Mouse (Mus musculus): ENCODE data around the gene Rbm20. TPM values are rescaled to one million over a fixed set of nuclear protein-coding genes. Genes with fewer than 3 reads are reported as not detected.
A peak's percentile ranks its signal among the peaks of the same experiment; 100 is the strongest.

Rbm20 gene
- polyA plus RNA-seq, 1 experiment from 2014 or later = 1.4 TPM

DNA sequence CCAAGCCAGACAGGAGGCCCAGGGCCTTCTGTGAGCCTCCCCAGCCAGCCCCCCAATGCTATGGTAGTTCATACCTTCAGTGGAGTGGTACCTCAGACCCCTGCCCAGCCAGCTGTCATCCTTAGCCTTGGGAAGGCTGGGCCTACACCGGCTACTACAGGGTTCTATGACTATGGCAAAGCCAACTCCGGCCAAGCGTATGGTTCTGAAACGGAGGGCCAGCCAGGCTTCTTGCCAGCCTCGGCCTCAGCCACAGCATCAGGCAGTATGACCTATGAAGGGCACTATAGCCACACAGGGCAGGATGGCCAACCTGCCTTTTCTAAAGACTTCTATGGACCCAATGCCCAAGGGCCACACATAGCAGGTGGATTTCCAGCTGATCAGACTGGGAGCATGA is 136.5 kb downstream of the Rbm20 start:
- ATAC-seq = no peak
- H3K4me2 ChIP-seq (replicated peaks) = no peak overlapping the region
- H3K27me3 ChIP-seq = no peaks in the 10 kb centered on the region
- H3K9ac ChIP-seq (replicated peaks) = no peak overlapping the region
- H3K9me3 ChIP-seq = no peaks in the 10 kb centered on the region
- H3K36me3 ChIP-seq = no peaks in the 10 kb centered on the region
- 97% methylated on average over 5 of the region's 5 CpGs for WGBS
- H3K27ac ChIP-seq = no peak overlapping the region
- H3K4me1 ChIP-seq (replicated peaks) = no peaks in the 10 kb centered on the region
- no peak overlapping the region for H3K4me3 ChIP-seq (replicated peaks)

DNA sequence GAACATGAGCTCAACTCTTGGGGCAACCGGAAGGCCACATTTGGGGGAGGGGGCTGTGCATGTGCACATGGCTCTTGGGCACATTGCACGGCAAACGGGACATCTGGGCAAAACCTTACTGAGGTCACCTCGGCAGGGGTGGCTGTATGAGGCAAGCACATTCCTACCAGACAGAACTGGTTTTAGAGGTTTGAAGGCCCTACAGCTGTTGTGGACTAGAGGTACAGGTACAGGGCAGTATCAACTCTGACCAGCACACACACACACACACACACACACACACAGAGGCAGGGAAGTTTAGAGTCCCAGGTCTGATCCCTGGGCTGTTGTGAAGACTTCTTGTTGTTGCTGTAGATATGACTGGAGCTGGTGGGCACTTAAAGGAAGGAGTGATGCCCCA is 138.6 kb downstream of the Rbm20 start:
- no peak overlapping the region for H3K4me3 ChIP-seq (replicated peaks)
- H3K9me3 ChIP-seq = no peaks in the 10 kb centered on the region
- H3K27me3 ChIP-seq = no peaks in the 10 kb centered on the region
- H3K4me1 ChIP-seq (replicated peaks) = no peaks in the 10 kb centered on the region
- no peaks in the 10 kb centered on the region for H3K36me3 ChIP-seq
- no peak for ATAC-seq
- no peak overlapping the region for H3K27ac ChIP-seq
- WGBS = 86% methylated on average over 4 of the region's 4 CpGs
- no peak overlapping the region for H3K4me2 ChIP-seq (replicated peaks)
- no peak overlapping the region for H3K9ac ChIP-seq (replicated peaks)

DNA sequence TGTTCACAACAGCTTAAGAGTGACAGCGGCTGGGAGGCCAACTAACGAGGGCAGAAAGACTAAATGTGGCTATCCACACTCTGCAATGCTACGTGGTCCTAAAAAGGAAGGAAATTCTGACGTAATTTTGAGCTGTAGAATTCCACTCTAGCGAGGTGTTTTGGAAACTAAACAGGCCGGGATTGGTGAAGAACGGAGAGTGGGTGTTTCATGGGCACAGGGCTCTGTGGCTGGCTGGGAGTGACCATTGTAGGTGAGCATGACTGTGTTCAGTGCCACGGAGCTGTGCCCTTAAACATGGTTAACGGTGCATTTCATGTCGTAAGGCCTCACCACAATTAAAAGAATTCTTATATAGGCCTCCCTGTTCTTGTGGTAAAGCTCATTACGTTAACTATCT is 139.1 kb downstream of the Rbm20 start:
- H3K4me3 ChIP-seq (replicated peaks) = no peak overlapping the region
- no peak for ATAC-seq
- H3K27me3 ChIP-seq = no peaks in the 10 kb centered on the region
- WGBS = 86% methylated on average over 11 of the region's 11 CpGs
- H3K4me1 ChIP-seq (replicated peaks) = peaks cover 4% of the 10 kb centered on the region; the same call in 1 of the 2 replicates
- no peak overlapping the region for H3K27ac ChIP-seq
- no peak overlapping the region for H3K9ac ChIP-seq (replicated peaks)
- no peak overlapping the region for H3K4me2 ChIP-seq (replicated peaks)
- no peaks in the 10 kb centered on the region for H3K36me3 ChIP-seq
- no peaks in the 10 kb centered on the region for H3K9me3 ChIP-seq

DNA sequence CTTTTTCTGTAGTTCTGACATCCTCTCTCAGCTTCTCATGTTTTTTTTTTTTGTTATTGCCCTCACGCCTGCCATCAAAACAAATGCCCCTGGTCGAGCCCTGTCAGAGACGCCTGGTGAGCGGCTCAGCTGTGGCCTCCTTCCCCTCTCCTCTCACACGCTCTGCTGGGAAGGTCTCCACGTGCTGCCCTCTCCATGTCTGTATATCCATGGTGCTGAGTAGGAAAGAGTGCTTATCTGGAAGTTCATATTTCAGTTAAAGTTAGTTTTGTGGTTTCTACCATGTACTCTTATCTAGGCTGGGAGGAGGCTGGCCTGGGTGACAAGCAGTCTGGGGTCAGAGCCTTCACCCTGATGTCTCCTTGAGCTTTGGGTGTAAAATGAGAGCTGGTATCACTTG is 142.2 kb downstream of the Rbm20 start:
- Histone ChIP-seq H3K4me3 (replicated peaks) (no peak overlapping the region), H3K9me3 (no peaks in the 10 kb centered on the region), H3K27ac (no peak overlapping the region), H3K27me3 (no peaks in the 10 kb centered on the region), H3K4me2 (replicated peaks) (no peak overlapping the region), H3K36me3 (no peaks in the 10 kb centered on the region), H3K4me1 (replicated peaks) (peaks cover 8% of the 10 kb centered on the region; the same call in 1 of the 2 replicates), H3K9ac (replicated peaks) (no peak overlapping the region)
- ATAC-seq = no peak
- WGBS = 71% methylated on average over 6 of the region's 6 CpGs

DNA sequence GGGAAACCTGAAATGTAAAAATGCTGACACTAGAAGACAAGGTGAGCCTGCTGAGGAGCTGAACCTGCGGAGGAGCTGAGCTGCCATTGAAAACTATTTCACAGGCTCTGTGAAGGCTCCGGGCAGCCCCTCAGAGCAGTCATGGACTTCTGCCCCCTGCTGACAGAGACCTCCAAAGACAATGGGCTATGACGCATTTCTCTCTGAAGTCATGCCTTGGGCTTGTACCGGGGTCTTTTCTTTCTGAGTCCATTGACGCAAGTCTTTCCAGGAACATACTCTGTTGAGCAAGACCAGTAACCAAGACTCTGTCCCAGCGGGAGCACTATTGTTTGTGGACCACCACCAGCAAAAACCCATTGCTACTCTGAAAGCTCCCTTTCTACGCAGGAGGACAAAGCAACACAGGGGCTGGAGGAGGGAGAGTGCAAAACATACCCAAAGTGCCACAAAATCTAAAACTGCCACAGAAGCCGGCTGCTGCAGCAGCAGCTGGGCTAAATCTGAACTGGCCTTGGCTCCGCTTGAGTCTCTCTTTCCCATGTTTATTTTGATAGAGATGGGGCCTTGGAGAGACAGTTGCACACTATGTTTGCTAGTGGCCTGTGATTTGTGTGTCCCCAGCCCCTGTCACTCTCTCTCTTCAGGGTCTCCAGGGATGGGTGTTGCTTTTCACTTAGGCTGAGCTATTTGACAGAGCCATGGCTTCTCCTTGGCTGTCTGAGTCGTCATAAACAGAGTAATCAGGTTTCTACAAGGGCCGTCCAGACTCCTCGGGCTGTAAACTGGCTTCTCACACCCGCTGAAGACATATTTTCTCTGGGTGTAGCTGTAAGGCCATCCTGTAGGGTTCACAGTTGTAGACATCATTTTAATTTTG is 144.4 kb downstream of the Rbm20 start:
- WGBS = 35% methylated on average over 13 of the region's 13 CpGs
- Histone ChIP-seq H3K4me2 (replicated peaks) (no peak overlapping the region), H3K9me3 (no peaks in the 10 kb centered on the region), H3K27ac (no peak overlapping the region), H3K27me3 (no peaks in the 10 kb centered on the region), H3K4me3 (replicated peaks) (no peak overlapping the region), H3K4me1 (replicated peaks) (peaks cover 8% of the 10 kb centered on the region; the same call in 1 of the 2 replicates), H3K9ac (replicated peaks) (no peak overlapping the region), H3K36me3 (no peaks in the 10 kb centered on the region)
- no peak for ATAC-seq

DNA sequence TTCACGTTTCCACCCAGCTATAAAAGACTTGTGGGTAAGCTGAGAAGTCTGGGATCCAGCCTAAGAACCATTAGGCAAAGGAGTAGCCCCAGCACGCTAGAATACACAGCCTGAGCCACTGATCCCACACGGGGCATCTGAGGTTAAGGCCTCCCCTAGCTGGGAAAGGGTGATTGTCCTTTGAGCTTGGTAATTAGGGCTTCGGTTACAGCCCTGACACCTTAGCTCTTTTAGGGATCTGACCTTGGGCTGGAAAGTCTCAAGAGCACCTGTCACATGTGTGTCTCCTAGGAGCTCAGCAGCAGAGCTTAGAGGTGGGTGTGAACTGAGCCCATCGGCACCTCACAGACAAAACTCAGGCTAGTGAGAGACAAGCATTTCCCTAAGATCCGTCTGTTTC is 146.7 kb downstream of the Rbm20 start:
- Histone ChIP-seq H3K27ac (no peak overlapping the region), H3K4me1 (replicated peaks) (peaks cover 8% of the 10 kb centered on the region; the same call in 1 of the 2 replicates), H3K9ac (replicated peaks) (no peak overlapping the region), H3K4me2 (replicated peaks) (no peak overlapping the region), H3K36me3 (no peaks in the 10 kb centered on the region), H3K9me3 (no peaks in the 10 kb centered on the region), H3K27me3 (no peaks in the 10 kb centered on the region), H3K4me3 (replicated peaks) (no peak overlapping the region)
- WGBS = 62% methylated on average over 6 of the region's 6 CpGs
- ATAC-seq = no peak

DNA sequence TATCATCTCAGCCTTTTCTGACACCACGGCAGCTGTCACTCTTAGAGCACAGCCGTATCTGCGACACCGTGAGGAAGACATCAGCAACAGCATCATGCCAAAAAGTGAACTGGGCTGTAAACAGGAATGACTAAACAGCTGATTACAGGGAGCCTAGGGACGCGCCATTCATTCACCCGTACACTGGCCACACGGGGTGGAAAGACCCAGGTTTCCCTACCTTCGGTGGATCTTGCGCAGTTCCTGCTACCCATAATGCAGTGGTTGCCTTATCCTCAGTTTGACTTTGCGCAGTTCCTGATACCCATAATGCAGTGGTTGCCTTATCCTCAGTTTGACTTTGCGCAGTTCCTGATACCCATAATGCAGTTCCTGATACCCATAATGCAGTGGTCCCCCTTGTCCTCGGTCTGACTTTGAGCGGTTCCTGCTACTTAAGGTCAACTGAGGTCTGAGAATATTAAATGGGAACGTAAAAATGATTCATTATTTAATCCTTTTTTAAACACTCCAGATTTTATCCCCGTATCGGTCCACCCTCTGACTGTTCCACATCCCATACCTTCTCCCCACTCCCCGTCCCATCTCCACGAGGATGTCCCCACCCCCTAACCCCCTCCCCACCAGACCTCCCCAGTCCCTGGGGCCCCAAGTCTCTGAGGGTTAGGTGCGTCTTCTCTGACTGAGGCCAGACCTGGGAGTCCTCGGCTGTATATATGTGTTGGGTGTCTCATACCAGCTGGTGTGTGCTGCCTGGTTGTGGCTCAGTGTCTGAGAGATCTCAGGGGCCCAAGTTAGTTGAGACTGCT is 148.0 kb downstream of the Rbm20 start:
- H3K9me3 ChIP-seq = no peaks in the 10 kb centered on the region
- WGBS = 58% methylated on average over 21 of the region's 21 CpGs
- peak overlapping the region; percentile 44; the same call in 1 of the 2 replicates for H3K27ac ChIP-seq
- peak; percentile 91 for ATAC-seq
- H3K4me3 ChIP-seq (replicated peaks) = peak overlapping the region; percentile 41
- H3K27me3 ChIP-seq = no peaks in the 10 kb centered on the region
- peak overlapping the region; percentile 50 for H3K4me2 ChIP-seq (replicated peaks)
- no peaks in the 10 kb centered on the region for H3K36me3 ChIP-seq
- H3K4me1 ChIP-seq (replicated peaks) = peaks cover 8% of the 10 kb centered on the region
- 0 out of 2 replicates have a peak overlapping the region, but pooled peaks have one; percentile 41 for H3K9ac ChIP-seq (replicated peaks)

DNA sequence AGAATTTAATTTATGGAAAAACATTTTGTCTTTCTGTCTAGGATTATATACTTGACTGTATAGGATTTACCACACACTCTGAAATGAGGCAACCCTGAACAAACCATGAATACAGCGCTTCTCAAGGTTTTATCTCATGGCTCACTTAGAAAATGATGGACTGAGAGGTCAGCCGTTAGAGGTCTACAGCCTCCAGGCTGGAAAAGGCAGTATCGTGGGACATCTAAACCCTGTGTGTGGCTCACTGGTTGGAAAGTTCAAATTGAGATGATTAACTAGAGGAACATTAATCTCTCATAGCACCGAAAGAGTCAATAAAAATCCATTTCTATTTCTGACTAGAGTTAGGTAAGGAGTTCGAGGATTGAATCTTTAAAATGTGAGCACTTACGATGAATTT is 152.9 kb downstream of the Rbm20 start:
- Histone ChIP-seq H3K36me3 (no peaks in the 10 kb centered on the region), H3K27me3 (no peaks in the 10 kb centered on the region), H3K4me3 (replicated peaks) (no peak overlapping the region), H3K9me3 (no peaks in the 10 kb centered on the region), H3K27ac (peak overlapping the region; percentile 65), H3K4me2 (replicated peaks) (no peak overlapping the region), H3K9ac (replicated peaks) (no peak overlapping the region), H3K4me1 (replicated peaks) (peaks cover 22% of the 10 kb centered on the region)
- no peak for ATAC-seq
- 52% methylated on average over 6 of the region's 6 CpGs for WGBS

DNA sequence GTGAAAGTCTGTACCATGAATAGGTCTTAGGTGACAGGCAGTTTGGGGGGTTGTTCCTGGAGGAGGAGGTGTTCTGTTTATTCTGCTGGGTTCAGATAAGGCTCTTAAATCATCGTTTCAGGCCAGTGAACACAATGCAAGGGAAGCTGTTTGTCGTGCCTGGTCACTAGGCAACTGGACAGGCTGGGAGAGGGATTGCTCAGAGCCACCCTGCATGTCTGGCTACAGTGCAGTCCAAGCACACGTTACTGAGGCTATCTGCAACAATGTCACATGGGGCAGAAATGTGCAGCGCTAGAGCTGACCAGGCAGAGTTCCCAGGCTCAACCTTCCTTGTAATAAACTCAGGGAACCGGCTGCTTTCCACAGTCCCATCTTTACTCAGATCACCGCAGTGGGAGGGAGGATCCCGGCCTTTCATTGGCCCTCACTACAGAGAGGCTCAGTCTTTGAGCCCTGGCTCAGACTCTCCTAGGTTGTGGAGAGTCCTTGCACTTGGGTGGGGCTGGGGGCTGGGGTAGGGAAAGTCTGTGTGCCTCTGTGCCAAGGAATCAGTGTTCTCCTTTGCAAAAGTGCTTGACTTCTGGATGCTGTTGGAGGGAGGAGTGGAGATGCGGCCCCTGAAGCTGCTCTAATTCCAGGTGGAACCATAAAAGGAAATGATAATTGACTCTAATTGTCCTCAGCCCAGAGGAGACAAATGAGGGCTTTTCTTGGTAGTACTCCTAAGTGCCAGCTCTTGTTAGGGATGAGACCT is 153.5 kb downstream of the Rbm20 start:
- ATAC-seq = peak; percentile 90
- H3K4me2 ChIP-seq (replicated peaks) = peak overlapping the region; percentile 27; the same call in 1 of the 2 replicates

DNA sequence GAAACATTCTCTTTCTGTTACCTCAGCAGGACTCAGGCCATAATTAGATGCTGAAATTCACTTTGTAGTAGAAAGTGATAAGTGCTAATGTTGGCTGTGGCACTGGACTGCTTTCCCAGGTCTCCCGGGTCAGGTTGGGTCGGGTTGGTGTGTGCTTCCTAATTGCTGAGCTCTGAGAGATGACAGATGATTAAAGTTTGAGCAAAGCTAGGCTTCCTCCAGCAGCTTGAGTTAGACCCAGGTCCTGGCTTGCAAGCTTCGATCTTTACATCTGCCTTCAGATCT is 154.0 kb downstream of the Rbm20 start:
- 31% methylated on average over 3 of the region's 3 CpGs for WGBS
- H3K9ac ChIP-seq (replicated peaks) = no peak overlapping the region

More for the DNA sequence above, 153.5 kb downstream of the Rbm20 start:
- 6% methylated on average over 8 of the region's 8 CpGs for WGBS
- peaks cover 22% of the 10 kb centered on the region for H3K4me1 ChIP-seq (replicated peaks)
- H3K9ac ChIP-seq (replicated peaks) = no peak overlapping the region
- H3K4me3 ChIP-seq (replicated peaks) = no peak overlapping the region
- H3K36me3 ChIP-seq = no peaks in the 10 kb centered on the region
- H3K27me3 ChIP-seq = no peaks in the 10 kb centered on the region
- H3K27ac ChIP-seq = peak overlapping the region; percentile 65
- H3K9me3 ChIP-seq = no peaks in the 10 kb centered on the region

DNA sequence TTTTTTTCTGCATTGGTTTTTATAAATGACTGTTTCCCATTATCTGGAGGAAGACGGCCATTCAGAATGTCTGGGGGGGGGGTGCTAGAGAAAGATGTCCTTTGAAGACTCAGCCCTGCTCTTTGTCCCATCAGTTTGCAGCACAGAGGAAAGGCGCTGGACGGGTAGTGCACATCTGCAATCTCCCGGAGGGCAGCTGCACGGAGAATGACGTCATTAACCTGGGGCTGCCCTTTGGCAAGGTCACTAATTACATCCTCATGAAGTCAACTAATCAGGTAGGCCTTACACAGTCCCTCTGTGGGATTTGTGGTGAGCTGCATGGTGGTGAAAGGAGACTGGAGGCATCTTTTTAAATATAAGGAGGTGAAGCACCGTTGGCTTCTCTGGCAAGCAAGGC is 155.4 kb downstream of the Rbm20 start:
- Histone ChIP-seq H3K4me3 (replicated peaks) (no peak overlapping the region), H3K9ac (replicated peaks) (no peak overlapping the region), H3K36me3 (no peaks in the 10 kb centered on the region), H3K27ac (no peak overlapping the region), H3K4me1 (replicated peaks) (peaks cover 28% of the 10 kb centered on the region), H3K4me2 (replicated peaks) (no peak overlapping the region), H3K9me3 (no peaks in the 10 kb centered on the region), H3K27me3 (no peaks in the 10 kb centered on the region)
- no peak for ATAC-seq
- 37% methylated on average over 7 of the region's 7 CpGs for WGBS

More for the DNA sequence above, 154.0 kb downstream of the Rbm20 start:
- Histone ChIP-seq H3K27me3 (no peaks in the 10 kb centered on the region), H3K27ac (no peak overlapping the region; the same call in 1 of the 2 replicates), H3K36me3 (no peaks in the 10 kb centered on the region), H3K4me1 (replicated peaks) (peaks cover 22% of the 10 kb centered on the region), H3K4me3 (replicated peaks) (no peak overlapping the region), H3K9me3 (no peaks in the 10 kb centered on the region), H3K4me2 (replicated peaks) (no peak overlapping the region)
- ATAC-seq = no peak

Measured in midbrain, embryonic 13.5 days (tissue).